In genomic region chr11:69802648-69803105, GRCm38 (mm10) we compare ENCODE assay signal across 8 mouse cellular contexts. TPM values are rescaled to one million over a fixed set of nuclear protein-coding genes. Genes with fewer than 3 reads are reported as not detected.
A peak's percentile ranks its signal among the peaks of the same experiment; 100 is the strongest.
DNase-seq lines count a peak whose midpoint lies in the region; ATAC-seq lines count a peak whose summit lies in the region.

No protein-coding gene starts in this region.

- peaks cover 43% of the 10 kb centered on the region for H3K4me1 ChIP-seq in forebrain, embryonic 11.5 days (replicated peaks; ENCODE audit: control insufficient read depth, insufficient read depth, low read length)
- peaks cover 50% of the 10 kb centered on the region for H3K4me1 ChIP-seq in heart, embryonic 16.5 days (ENCODE audit: control insufficient read depth, insufficient read depth, low read length)
- H3K4me1 ChIP-seq in liver, embryonic 16.5 days (ENCODE audit: control insufficient read depth, low read depth, low read length): peaks cover 37% of the 10 kb centered on the region
- H3K4me1 ChIP-seq in neural tube, embryonic 13.5 days (replicated peaks): peaks cover 72% of the 10 kb centered on the region

- peaks cover 44% of the 10 kb centered on the region for H3K27me3 ChIP-seq in forebrain, embryonic 11.5 days (ENCODE audit: control insufficient read depth, insufficient read depth, low read length)
- H3K27me3 ChIP-seq in heart, embryonic 16.5 days (ENCODE audit: control insufficient read depth, insufficient read depth, low read length): peaks cover 14% of the 10 kb centered on the region
- peaks cover 89% of the 10 kb centered on the region for H3K27me3 ChIP-seq in liver, embryonic 16.5 days (ENCODE audit: control insufficient read depth, insufficient read depth, low read depth, low read length)
- peaks cover 47% of the 10 kb centered on the region for H3K27me3 ChIP-seq in neural tube, embryonic 13.5 days

- H3K27ac ChIP-seq in forebrain, embryonic 11.5 days (ENCODE audit: low read depth, low read length): no peak overlapping the region
- H3K27ac ChIP-seq in heart, embryonic 16.5 days (ENCODE audit: low read length): peak overlapping the region; percentile 52; the same call in 1 of the 2 replicates
- no peak overlapping the region for H3K27ac ChIP-seq in liver, embryonic 16.5 days (ENCODE audit: low read length)
- H3K27ac ChIP-seq in neural tube, embryonic 13.5 days (replicated peaks): peak overlapping the region; percentile 82

- peak overlapping the region; percentile 68 for H3K9ac ChIP-seq in forebrain, embryonic 11.5 days (ENCODE audit: low read length)
- peak overlapping the region; percentile 80 for H3K9ac ChIP-seq in heart, embryonic 16.5 days (ENCODE audit: low read length)
- H3K9ac ChIP-seq in liver, embryonic 16.5 days (ENCODE audit: low read depth, low read length): peak overlapping the region; percentile 36; the same call in 1 of the 2 replicates
- peak overlapping the region; percentile 82 for H3K9ac ChIP-seq in neural tube, embryonic 13.5 days

- H3K9me3 ChIP-seq in forebrain, embryonic 11.5 days (ENCODE audit: control insufficient read depth, low read length): no peaks in the 10 kb centered on the region; the same call in 1 of the 2 replicates
- peaks cover 5% of the 10 kb centered on the region; the same call in 1 of the 2 replicates for H3K9me3 ChIP-seq in heart, embryonic 16.5 days (replicated peaks; ENCODE audit: control insufficient read depth, low read length)
- no peaks in the 10 kb centered on the region for H3K9me3 ChIP-seq in liver, embryonic 16.5 days (replicated peaks; ENCODE audit: control insufficient read depth, low read length)
- H3K9me3 ChIP-seq in neural tube, embryonic 13.5 days: no peaks in the 10 kb centered on the region

- peak; percentile 73 for DNase-seq in CD4-positive helper T cell, adult 2 months (ENCODE audit: low read depth, low spot score)
- DNase-seq in adrenal gland, postnatal 10 days: peak; percentile 94
- peak; percentile 90 for DNase-seq in forebrain, embryonic 11.5 days (ENCODE audit: low spot score)
- DNase-seq in kidney, postnatal 14 days: peak; percentile 90
- peak; percentile 63 to 69 for DNase-seq in thymus, adult 18-20 months

- no peak for ATAC-seq in forebrain, embryonic 11.5 days (replicated peaks; ENCODE audit: low FRiP score)
- ATAC-seq in heart, embryonic 16.5 days (replicated peaks; ENCODE audit: extremely low read depth, insufficient read depth, low FRiP score): no peak; the same call in 1 of the 2 replicates
- peak; percentile 43; the same call in 1 of the 2 replicates for ATAC-seq in liver, embryonic 16.5 days (ENCODE audit: low read depth)
- peak; percentile 12; the same call in 1 of the 2 replicates for ATAC-seq in neural tube, embryonic 13.5 days (ENCODE audit: low read depth)

- peak overlapping the region; percentile 49 for H3K4me3 ChIP-seq in forebrain, embryonic 11.5 days (ENCODE audit: low read depth, low read length)
- H3K4me3 ChIP-seq in heart, embryonic 16.5 days (ENCODE audit: low read length): peak overlapping the region; percentile 74
- peak overlapping the region; percentile 57 for H3K4me3 ChIP-seq in liver, embryonic 16.5 days (ENCODE audit: low read depth, low read length)
- H3K4me3 ChIP-seq in neural tube, embryonic 13.5 days: peak overlapping the region; percentile 60

- peak overlapping the region; percentile 94 for H3K4me2 ChIP-seq in forebrain, embryonic 11.5 days (ENCODE audit: low read depth, low read length, severe bottlenecking)
- peak overlapping the region; percentile 99 for H3K4me2 ChIP-seq in heart, embryonic 16.5 days (ENCODE audit: low read depth, low read length)
- peak overlapping the region; percentile 78 for H3K4me2 ChIP-seq in liver, embryonic 16.5 days (ENCODE audit: low read depth, low read length)
- peak overlapping the region; percentile 96 for H3K4me2 ChIP-seq in neural tube, embryonic 13.5 days

- H3K36me3 ChIP-seq in forebrain, embryonic 11.5 days (ENCODE audit: control insufficient read depth, insufficient read depth, low read length): no peaks in the 10 kb centered on the region
- no peaks in the 10 kb centered on the region for H3K36me3 ChIP-seq in heart, embryonic 16.5 days (ENCODE audit: control insufficient read depth, insufficient read depth)
- H3K36me3 ChIP-seq in liver, embryonic 16.5 days (ENCODE audit: control insufficient read depth, insufficient read depth): no peaks in the 10 kb centered on the region
- H3K36me3 ChIP-seq in neural tube, embryonic 13.5 days: 0 out of 2 replicates have a peak, but pooled peaks cover under 1% of the 10 kb centered on the region

- 0% methylated on average over 33 of the region's 33 CpGs for WGBS in forebrain, embryonic 11.5 days
- WGBS in heart, embryonic 16.5 days: under 1% methylated on average over 33 of the region's 33 CpGs
- under 1% methylated on average over 32 of the region's 33 CpGs for WGBS in liver, embryonic 16.5 days (ENCODE audit: insufficient replicate concordance)
- under 1% methylated on average over 33 of the region's 33 CpGs for WGBS in neural tube, embryonic 13.5 days

RNA-seq across cellular contexts. Expression of gene Fgf11, which starts 1.0 kb away (rescaled TPM):
- 1 to 10 TPM; 2.4 to 3.8 TPM for total RNA-seq in adrenal gland, postnatal 10 days (2021)
- polyA plus RNA-seq in forebrain, embryonic 11.5 days (2014; fragmentation: Nextera tagmentation; extraction: Ambion mirVana): 1.3 and 1.7 TPM in 2 replicates
- polyA plus RNA-seq in heart, embryonic 16.5 days (2015; fragmentation: Nextera tagmentation; extraction: Ambion mirVana): 2.2 and 3.0 TPM in 2 replicates
- polyA plus RNA-seq in liver, embryonic 16.5 days (2015; fragmentation: Nextera tagmentation; extraction: Ambion mirVana): 0.19 and 0.21 TPM in 2 replicates
- 6.8 and 8.9 TPM in 2 replicates for polyA plus RNA-seq in neural tube, embryonic 13.5 days (2015; fragmentation: Nextera tagmentation; extraction: Ambion mirVana)

RNA-seq across cellular contexts. Expression of gene Tmem102, which starts 2.7 kb away (rescaled TPM):
- total RNA-seq in adrenal gland, postnatal 10 days (2021): 1 to 10 TPM; 1.0 TPM
- polyA plus RNA-seq in forebrain, embryonic 11.5 days (2014; fragmentation: Nextera tagmentation; extraction: Ambion mirVana): 0.32 and 0.65 TPM in 2 replicates
- polyA plus RNA-seq in heart, embryonic 16.5 days (2015; fragmentation: Nextera tagmentation; extraction: Ambion mirVana): 3.1 TPM in 2 replicates
- 0.62 and 1.0 TPM in 2 replicates for polyA plus RNA-seq in liver, embryonic 16.5 days (2015; fragmentation: Nextera tagmentation; extraction: Ambion mirVana)
- polyA plus RNA-seq in neural tube, embryonic 13.5 days (2015; fragmentation: Nextera tagmentation; extraction: Ambion mirVana): 0.74 and 1.4 TPM in 2 replicates

RNA-seq across cellular contexts. Expression of gene Chrnb1, which starts 6.9 kb away (rescaled TPM):
- 1 to 10 TPM; 2.3 to 7.9 TPM for total RNA-seq in adrenal gland, postnatal 10 days (2021)
- 0.73 and 1.1 TPM in 2 replicates for polyA plus RNA-seq in forebrain, embryonic 11.5 days (2014; fragmentation: Nextera tagmentation; extraction: Ambion mirVana)
- 5.8 and 6.0 TPM in 2 replicates for polyA plus RNA-seq in heart, embryonic 16.5 days (2015; fragmentation: Nextera tagmentation; extraction: Ambion mirVana)
- 0.61 and 0.96 TPM in 2 replicates for polyA plus RNA-seq in liver, embryonic 16.5 days (2015; fragmentation: Nextera tagmentation; extraction: Ambion mirVana)
- 2.4 and 4.5 TPM in 2 replicates for polyA plus RNA-seq in neural tube, embryonic 13.5 days (2015; fragmentation: Nextera tagmentation; extraction: Ambion mirVana)

RNA-seq across cellular contexts. Expression of gene Gm39566, which starts 12.4 kb away (rescaled TPM):
- not detected for total RNA-seq in adrenal gland, postnatal 10 days (2021)
- polyA plus RNA-seq in forebrain, embryonic 11.5 days (2014; fragmentation: Nextera tagmentation; extraction: Ambion mirVana): not detected in 2 replicates
- not detected in 2 replicates for polyA plus RNA-seq in heart, embryonic 16.5 days (2015; fragmentation: Nextera tagmentation; extraction: Ambion mirVana)
- polyA plus RNA-seq in liver, embryonic 16.5 days (2015; fragmentation: Nextera tagmentation; extraction: Ambion mirVana): not detected in 2 replicates
- not detected in 2 replicates for polyA plus RNA-seq in neural tube, embryonic 13.5 days (2015; fragmentation: Nextera tagmentation; extraction: Ambion mirVana)

RNA-seq across cellular contexts. Expression of gene Spem2, which starts 15.6 kb away (rescaled TPM):
- not detected for total RNA-seq in adrenal gland, postnatal 10 days (2021)
- not detected in 2 replicates for polyA plus RNA-seq in forebrain, embryonic 11.5 days (2014; fragmentation: Nextera tagmentation; extraction: Ambion mirVana)
- polyA plus RNA-seq in heart, embryonic 16.5 days (2015; fragmentation: Nextera tagmentation; extraction: Ambion mirVana): not detected in 2 replicates
- not detected in 2 replicates for polyA plus RNA-seq in liver, embryonic 16.5 days (2015; fragmentation: Nextera tagmentation; extraction: Ambion mirVana)
- not detected in 2 replicates for polyA plus RNA-seq in neural tube, embryonic 13.5 days (2015; fragmentation: Nextera tagmentation; extraction: Ambion mirVana)

Comparison
In these comparisons a context has a peak if more than half of its experiments do, and no peak if none do; other contexts are left out.
1. ATAC-seq: peak in liver, embryonic 16.5 days (single experiment) and neural tube, embryonic 13.5 days (single experiment); none in forebrain, embryonic 11.5 days (single experiment) and heart, embryonic 16.5 days (single experiment).
2. H3K27ac ChIP-seq: peak in heart, embryonic 16.5 days (single experiment) and neural tube, embryonic 13.5 days (single experiment); none in forebrain, embryonic 11.5 days (single experiment) and liver, embryonic 16.5 days (single experiment).
3. Peak in every context shown above with its lines, with median percentiles within 50 percentile points of each other: DNase-seq, H3K4me2 ChIP-seq, H3K4me3 ChIP-seq and H3K9ac ChIP-seq.